Mouse (Mus musculus): ENCODE results near the gene Tmem110. TPM values are rescaled to one million over a fixed set of nuclear protein-coding genes. Genes with fewer than 3 reads are reported as not detected.
A peak's percentile ranks its signal among the peaks of the same experiment; 100 is the strongest.

Tmem110 gene
- total RNA-seq, 2 experiments from 2014 or later = 18.7 to 21.0 TPM

- no peak for DNase-seq (ENCODE audit: low spot score in 2 of 2)
- intact Hi-C loops (cut with DNase I) = no loop called here
Measured at GRCm38 (mm10) chr14:30885298-30885697, 59.9 kb downstream of the Tmem110 start.

- no peak for DNase-seq (ENCODE audit: low spot score in 2 of 2)
- intact Hi-C loops (cut with DNase I) = no loop called here
Measured at GRCm38 (mm10) chr14:30886204-30886603, 60.8 kb downstream of the Tmem110 start, which contains the start of gene Itih4. Gene Itih4 (plus strand): TSS chr14:30886476.

GRCm38 (mm10) chr14:30888271-30888732 is 62.9 kb downstream of the Tmem110 start:
- intact Hi-C loops (cut with DNase I) = no loop called here
- DNase-seq (ENCODE audit: low spot score in 2 of 2) = no peak

- no peak for DNase-seq (ENCODE audit: low spot score in 2 of 2)
- intact Hi-C loops (cut with DNase I) = loop anchor here (5.0 kb wide), 1 partner anchor 37 kb away; no protein-coding TSS in a partner anchor
Measured at GRCm38 (mm10) chr14:30899972-30900371, 74.6 kb downstream of the Tmem110 start.

- intact Hi-C loops (cut with DNase I) = loop anchor here (5.0 kb wide), 1 partner anchor 35 kb away; no protein-coding TSS in a partner anchor
- DNase-seq (ENCODE audit: low spot score in 2 of 2) = no peak
Measured at GRCm38 (mm10) chr14:30902628-30903027, 77.2 kb downstream of the Tmem110 start.

GRCm38 (mm10) chr14:30903036-30903435 is 77.6 kb downstream of the Tmem110 start:
- intact Hi-C loops (cut with DNase I) = loop anchor here (5.0 kb wide), 1 partner anchor 34 kb away; no protein-coding TSS in a partner anchor
- DNase-seq (ENCODE audit: low spot score in 2 of 2) = no peak

- intact Hi-C loops (cut with DNase I) = loop anchor here (5.0 kb wide), 1 partner anchor 33 kb away; no protein-coding TSS in a partner anchor
Measured at GRCm38 (mm10) chr14:30904307-30904706, 78.9 kb downstream of the Tmem110 start.

GRCm38 (mm10) chr14:30906001-30906400 is 80.6 kb downstream of the Tmem110 start:
- DNase-seq (ENCODE audit: low spot score in 2 of 2) = no peak
- intact Hi-C loops (cut with DNase I) = no loop called here

More at GRCm38 (mm10) chr14:30904307-30904706, 78.9 kb downstream of the Tmem110 start:
- DNase-seq (ENCODE audit: low spot score in 2 of 2) = no peak

GRCm38 (mm10) chr14:30907814-30908265 is 82.5 kb downstream of the Tmem110 start:
- intact Hi-C loops (cut with DNase I) = no loop called here
- no peak for DNase-seq (ENCODE audit: low spot score in 2 of 2)

GRCm38 (mm10) chr14:30911141-30911540 is 85.8 kb downstream of the Tmem110 start:
- intact Hi-C loops (cut with DNase I) = no loop called here
- no peak for DNase-seq (ENCODE audit: low spot score in 2 of 2)

- intact Hi-C loops (cut with DNase I) = no loop called here
- no peak for DNase-seq (ENCODE audit: low spot score in 2 of 2)
Measured at GRCm38 (mm10) chr14:30912641-30913040, 87.3 kb downstream of the Tmem110 start.

GRCm38 (mm10) chr14:30913404-30913803 is 88.0 kb downstream of the Tmem110 start:
- no peak for DNase-seq (ENCODE audit: low spot score in 2 of 2)

GRCm38 (mm10) chr14:30916516-30916915 is 91.1 kb downstream of the Tmem110 start:
- no peak for DNase-seq (ENCODE audit: low spot score in 2 of 2)
- intact Hi-C loops (cut with DNase I) = no loop called here

More at GRCm38 (mm10) chr14:30913404-30913803, 88.0 kb downstream of the Tmem110 start:
- intact Hi-C loops (cut with DNase I) = no loop called here

GRCm38 (mm10) chr14:30922053-30922670 is 96.8 kb downstream of the Tmem110 start:
- intact Hi-C loops (cut with DNase I) = no loop called here
- DNase-seq (ENCODE audit: low spot score in 2 of 2) = peak in 1 of 2 experiments; percentile 22

- DNase-seq (ENCODE audit: low spot score in 2 of 2) = peak; percentile 14 to 65
- intact Hi-C loops (cut with DNase I) = no loop called here
Measured at GRCm38 (mm10) chr14:30923375-30924105, 98.2 kb downstream of the Tmem110 start, which contains the start of gene Itih3. Gene Itih3 (minus strand): TSS chr14:30923760.

GRCm38 (mm10) chr14:30925492-30925891 is 100.1 kb downstream of the Tmem110 start:
- intact Hi-C loops (cut with DNase I) = no loop called here
- DNase-seq (ENCODE audit: low spot score in 2 of 2) = no peak

Other genes with a start within 250 kb of the Tmem110 start
- gene Prkcd, start 199.4 kb upstream of the Tmem110 start, total RNA-seq (2021) = 10 to 100 TPM; 12.4 to 15.2 TPM
- gene Rft1, start 171.2 kb upstream of the Tmem110 start, total RNA-seq (2021) = 10 to 100 TPM; 11.4 to 12.4 TPM
- 10 to 100 TPM; 33.1 to 34.9 TPM for gene Sfmbt1, start 110.7 kb upstream of the Tmem110 start, total RNA-seq (2021)
- 1 to 10 TPM; 3.1 to 3.8 TPM for gene Mustn1, start 53.6 kb downstream of the Tmem110 start, total RNA-seq (2021)
- under 1 TPM; 0.11 to 0.30 TPM for gene Itih4, start 60.9 kb downstream of the Tmem110 start, total RNA-seq (2021)
- 10 to 100 TPM; 17.2 to 22.3 TPM for gene Itih3, start 98.2 kb downstream of the Tmem110 start, total RNA-seq (2021)
- not detected for gene Itih1, start 117.7 kb downstream of the Tmem110 start, total RNA-seq (2021)
- 10 to 100 TPM; 15.6 to 18.9 TPM for gene Nek4, start 125.8 kb downstream of the Tmem110 start, total RNA-seq (2021)
- gene Glt8d1, start 175.8 kb downstream of the Tmem110 start, total RNA-seq (2021) = 10 to 100 TPM; 39.5 to 42.1 TPM
- 100 to 1,000 TPM; 165 to 185 TPM for gene Spcs1, start 176.1 kb downstream of the Tmem110 start, total RNA-seq (2021)
- 10 to 100 TPM; 56.2 to 58.1 TPM for gene Pbrm1, start 193.5 kb downstream of the Tmem110 start, total RNA-seq (2021)
- 10 to 100 TPM; 41.9 to 48.9 TPM for gene Gnl3, start 193.6 kb downstream of the Tmem110 start, total RNA-seq (2021)

Data from left cerebral cortex, postnatal 25 days (tissue).